Mouse (Mus musculus): Measurements from ENCODE around the gene Sipa1l1.

- TF ChIP-seq POLR2A (IDR thresholded peaks at IDR 0.05; ENCODE audit: low read depth, low read length), result no peak
- TF ChIP-seq CTCF (conservative IDR thresholded peaks at IDR 0.05; ENCODE audit: insufficient read depth, insufficient read length, low read depth, low read length), result no peak
These were observed 105.5 kb downstream of the Sipa1l1 start for GRCm38 (mm10) chr12:82274576-82274975.

Data from kidney, adult 2 months (tissue).